Mouse (Mus musculus): ENCODE measurements at regions not wholly inside any gene's neighbourhood (a gene's known extent, or its start where the extent isn't known, plus 50 kb on each side); places are given as distances from the start of the nearest gene placed in this dataset.

DNA sequence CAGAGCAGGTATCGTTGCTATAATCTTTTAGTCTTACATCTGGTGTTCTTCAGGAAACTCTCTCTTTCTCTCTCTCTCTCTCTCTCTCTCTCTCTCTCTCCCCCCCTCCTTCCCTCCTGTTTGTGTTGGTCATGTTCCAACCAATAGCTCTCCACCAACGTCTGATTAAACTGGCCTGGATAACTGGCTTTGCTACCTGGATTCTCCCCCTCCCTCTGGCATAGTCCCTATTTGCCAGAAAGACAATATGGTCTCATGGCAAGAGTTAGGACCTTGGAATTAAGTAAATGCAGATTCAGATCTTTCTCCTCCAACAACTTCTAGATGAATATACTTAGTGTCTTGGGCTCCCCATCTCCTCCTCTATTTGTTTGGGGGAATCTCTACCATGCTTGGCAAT, 161.6 kb upstream of the Jarid2 start:
- no peaks in the 10 kb centered on the region for H3K4me1 ChIP-seq (ENCODE audit: control insufficient read depth, insufficient read depth, insufficient read length, low read length)
- no peaks in the 10 kb centered on the region for H3K36me3 ChIP-seq (ENCODE audit: control insufficient read depth, insufficient read depth, low read length)
- H3K4me3 ChIP-seq (ENCODE audit: low read depth, low read length), result no peak overlapping the region
- WGBS, result 21% methylated on average over 2 of the region's 2 CpGs
- H3K27ac ChIP-seq (ENCODE audit: insufficient read depth, low read depth, low read length), result no peak overlapping the region
- no peak for TF ChIP-seq CTCF (IDR thresholded peaks at IDR 0.05; ENCODE audit: extremely low read depth, insufficient read length, insufficient replicate concordance, low read depth, low read length)
- no peak for TF ChIP-seq POLR2A (IDR thresholded peaks at IDR 0.05; ENCODE audit: low read depth, low read length)
- H3K27me3 ChIP-seq (ENCODE audit: control insufficient read depth, insufficient read depth, low read length), result no peaks in the 10 kb centered on the region

DNA sequence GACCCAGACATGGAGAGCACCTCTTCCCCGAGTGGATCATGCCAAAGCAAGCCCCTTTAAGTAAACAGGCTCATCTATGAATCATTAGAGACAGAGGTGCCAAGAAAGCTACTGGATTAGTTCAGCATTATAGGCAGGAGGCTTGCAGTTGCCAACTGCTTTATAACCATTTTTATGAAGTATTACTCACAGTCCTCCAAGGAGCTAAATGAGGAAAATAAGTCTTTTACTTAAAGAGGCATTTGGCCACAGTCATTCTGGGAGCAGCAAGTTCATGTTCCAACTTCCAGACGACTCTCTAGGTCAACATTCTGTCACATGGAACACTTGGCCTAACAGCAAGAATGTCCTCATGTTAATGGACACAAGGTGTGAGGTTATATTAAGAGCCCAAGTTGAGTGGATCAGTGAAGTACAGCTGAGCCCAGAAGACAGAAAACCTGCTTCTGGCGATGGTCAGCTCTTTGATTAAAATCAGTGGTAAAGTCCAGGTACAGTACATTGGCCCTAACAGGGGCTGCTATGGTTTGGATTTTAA, 160.0 kb upstream of the Jarid2 start:
- Histone ChIP-seq H3K27me3 (ENCODE audit: control insufficient read depth, insufficient read depth, low read length) (no peaks in the 10 kb centered on the region), H3K4me1 (ENCODE audit: control insufficient read depth, insufficient read depth, insufficient read length, low read length) (no peaks in the 10 kb centered on the region), H3K4me3 (ENCODE audit: low read depth, low read length) (no peak overlapping the region), H3K27ac (ENCODE audit: insufficient read depth, low read depth, low read length) (no peak overlapping the region), H3K36me3 (ENCODE audit: control insufficient read depth, insufficient read depth, low read length) (no peaks in the 10 kb centered on the region)
- TF ChIP-seq POLR2A (IDR thresholded peaks at IDR 0.05; ENCODE audit: low read depth, low read length) (no peak), CTCF (IDR thresholded peaks at IDR 0.05; ENCODE audit: extremely low read depth, insufficient read length, insufficient replicate concordance, low read depth, low read length) (no peak)
- WGBS, result 53% methylated on average over 3 of the region's 3 CpGs

DNA sequence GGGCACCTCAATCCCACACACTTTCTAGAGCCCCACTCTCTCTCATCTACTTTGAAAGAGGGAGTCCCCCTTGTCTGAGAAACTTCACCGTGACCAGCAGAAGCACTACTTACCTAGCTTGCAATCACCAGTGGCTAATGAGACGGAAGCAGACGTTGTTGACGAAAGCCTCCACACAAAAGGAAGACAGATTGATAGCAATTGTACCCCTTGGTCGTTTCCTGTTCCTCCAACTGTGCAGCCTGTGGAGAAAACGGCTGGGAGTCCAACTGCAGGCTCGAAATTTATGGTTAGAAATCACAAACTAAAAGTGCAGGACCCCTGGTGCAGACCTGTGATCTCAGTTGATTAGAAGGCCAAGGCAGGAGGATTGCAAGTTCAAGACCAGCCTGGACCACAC, 155.8 kb upstream of the Jarid2 start:
- no peaks in the 10 kb centered on the region for H3K27me3 ChIP-seq (ENCODE audit: control insufficient read depth, insufficient read depth, low read length)
- 41% methylated on average over 7 of the region's 7 CpGs for WGBS
- H3K27ac ChIP-seq (ENCODE audit: insufficient read depth, low read depth, low read length), result no peak overlapping the region
- no peaks in the 10 kb centered on the region for H3K4me1 ChIP-seq (ENCODE audit: control insufficient read depth, insufficient read depth, insufficient read length, low read length)
- no peak for TF ChIP-seq CTCF (IDR thresholded peaks at IDR 0.05; ENCODE audit: extremely low read depth, insufficient read length, insufficient replicate concordance, low read depth, low read length)
- no peak for TF ChIP-seq POLR2A (IDR thresholded peaks at IDR 0.05; ENCODE audit: low read depth, low read length)
- no peak overlapping the region for H3K4me3 ChIP-seq (ENCODE audit: low read depth, low read length)
- H3K36me3 ChIP-seq (ENCODE audit: control insufficient read depth, insufficient read depth, low read length), result no peaks in the 10 kb centered on the region

DNA sequence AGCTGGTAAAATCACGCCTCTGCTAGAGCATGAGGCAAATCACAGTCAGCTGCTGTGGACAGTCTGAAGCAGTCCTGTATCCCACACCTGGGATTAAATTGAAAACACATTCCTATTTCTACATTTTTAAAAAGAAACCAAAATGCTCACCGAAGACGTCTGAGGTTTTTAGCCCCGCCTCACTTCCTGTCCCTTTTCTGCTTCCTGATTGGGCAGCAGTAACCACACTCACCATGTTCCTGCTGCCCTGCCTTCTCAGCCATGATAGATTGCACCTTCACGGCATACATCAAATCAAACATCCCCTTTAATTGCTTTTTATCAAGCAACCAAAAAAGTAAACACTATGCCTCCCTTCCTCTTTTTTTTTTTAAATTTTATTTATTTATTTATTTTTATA, 150.1 kb upstream of the Jarid2 start:
- Histone ChIP-seq H3K4me1 (ENCODE audit: control insufficient read depth, insufficient read depth, insufficient read length, low read length) (no peaks in the 10 kb centered on the region; the same call in 1 of the 2 replicates), H3K4me3 (ENCODE audit: low read depth, low read length) (no peak overlapping the region), H3K36me3 (ENCODE audit: control insufficient read depth, insufficient read depth, low read length) (no peaks in the 10 kb centered on the region), H3K27me3 (ENCODE audit: control insufficient read depth, insufficient read depth, low read length) (no peaks in the 10 kb centered on the region), H3K27ac (ENCODE audit: insufficient read depth, low read depth, low read length) (no peak overlapping the region)
- TF ChIP-seq POLR2A (IDR thresholded peaks at IDR 0.05; ENCODE audit: low read depth, low read length), result no peak
- TF ChIP-seq CTCF (IDR thresholded peaks at IDR 0.05; ENCODE audit: extremely low read depth, insufficient read length, insufficient replicate concordance, low read depth, low read length), result no peak
- 92% methylated on average over 5 of the region's 5 CpGs for WGBS

DNA sequence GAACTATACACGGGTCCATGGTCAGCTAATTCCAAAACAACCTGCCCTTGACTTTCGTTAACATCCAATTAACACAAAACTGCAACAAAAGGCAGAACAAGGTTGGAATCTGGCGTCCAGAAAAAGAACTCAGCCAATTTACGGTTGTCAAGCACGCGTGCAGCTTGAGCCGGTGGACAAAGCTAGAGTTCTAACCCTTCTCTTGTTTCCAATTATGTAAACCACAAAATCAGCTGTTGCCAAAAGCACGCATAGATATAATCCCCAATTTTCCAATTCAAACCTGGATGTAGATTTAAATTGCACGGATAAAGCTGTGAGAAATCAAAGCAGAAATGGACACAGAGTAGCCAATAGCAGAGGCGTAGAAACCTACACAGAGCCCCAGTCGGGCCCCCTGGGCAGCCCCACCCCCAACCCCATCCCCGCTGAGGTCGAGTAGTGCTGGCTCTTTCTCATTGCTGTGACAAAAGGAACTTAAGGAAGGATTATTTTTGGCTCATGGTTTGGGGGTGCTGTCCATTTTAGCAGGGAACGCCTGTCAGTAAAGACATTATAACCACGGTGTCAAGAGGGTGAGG, 149.0 kb upstream of the Jarid2 start:
- H3K27me3 ChIP-seq (ENCODE audit: control insufficient read depth, insufficient read depth, low read length), result no peaks in the 10 kb centered on the region
- no peaks in the 10 kb centered on the region for H3K36me3 ChIP-seq (ENCODE audit: control insufficient read depth, insufficient read depth, low read length)
- H3K4me1 ChIP-seq (ENCODE audit: control insufficient read depth, insufficient read depth, insufficient read length, low read length), result no peaks in the 10 kb centered on the region; the same call in 1 of the 2 replicates
- no peak overlapping the region for H3K27ac ChIP-seq (ENCODE audit: insufficient read depth, low read depth, low read length)
- H3K4me3 ChIP-seq (ENCODE audit: low read depth, low read length), result no peak overlapping the region
- WGBS, result 57% methylated on average over 15 of the region's 15 CpGs
- no peak for TF ChIP-seq POLR2A (IDR thresholded peaks at IDR 0.05; ENCODE audit: low read depth, low read length)
- no peak for TF ChIP-seq CTCF (IDR thresholded peaks at IDR 0.05; ENCODE audit: extremely low read depth, insufficient read length, insufficient replicate concordance, low read depth, low read length)

DNA sequence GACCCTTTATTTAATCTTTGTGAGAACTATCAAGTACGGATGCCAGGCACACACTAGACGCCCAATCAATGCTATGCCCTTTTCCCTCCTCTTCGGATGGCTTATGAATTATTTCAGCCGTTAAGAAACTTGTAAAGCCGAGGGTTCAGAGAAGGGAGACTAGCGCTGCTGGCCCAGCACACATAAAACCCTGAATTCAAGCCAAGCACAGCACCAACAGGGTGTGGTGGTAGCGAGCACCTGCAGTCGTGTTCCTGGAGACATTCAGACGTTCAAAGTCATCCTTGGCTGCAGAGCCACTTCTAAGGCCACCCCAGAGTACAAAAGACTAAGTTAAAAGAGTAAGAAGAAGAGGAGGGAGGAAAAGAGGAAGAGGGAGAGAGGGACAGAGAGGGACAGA, 148.5 kb upstream of the Jarid2 start:
- H3K36me3 ChIP-seq (ENCODE audit: control insufficient read depth, insufficient read depth, low read length), result no peaks in the 10 kb centered on the region
- no peak overlapping the region for H3K27ac ChIP-seq (ENCODE audit: insufficient read depth, low read depth, low read length)
- 12% methylated on average over 9 of the region's 9 CpGs for WGBS
- H3K27me3 ChIP-seq (ENCODE audit: control insufficient read depth, insufficient read depth, low read length), result no peaks in the 10 kb centered on the region
- no peaks in the 10 kb centered on the region; the same call in 1 of the 2 replicates for H3K4me1 ChIP-seq (ENCODE audit: control insufficient read depth, insufficient read depth, insufficient read length, low read length)
- no peak overlapping the region for H3K4me3 ChIP-seq (ENCODE audit: low read depth, low read length)
- TF ChIP-seq POLR2A (IDR thresholded peaks at IDR 0.05; ENCODE audit: low read depth, low read length), result no peak
- TF ChIP-seq CTCF (IDR thresholded peaks at IDR 0.05; ENCODE audit: extremely low read depth, insufficient read length, insufficient replicate concordance, low read depth, low read length), result peak; percentile 19; the same call in 1 of the 2 replicates

DNA sequence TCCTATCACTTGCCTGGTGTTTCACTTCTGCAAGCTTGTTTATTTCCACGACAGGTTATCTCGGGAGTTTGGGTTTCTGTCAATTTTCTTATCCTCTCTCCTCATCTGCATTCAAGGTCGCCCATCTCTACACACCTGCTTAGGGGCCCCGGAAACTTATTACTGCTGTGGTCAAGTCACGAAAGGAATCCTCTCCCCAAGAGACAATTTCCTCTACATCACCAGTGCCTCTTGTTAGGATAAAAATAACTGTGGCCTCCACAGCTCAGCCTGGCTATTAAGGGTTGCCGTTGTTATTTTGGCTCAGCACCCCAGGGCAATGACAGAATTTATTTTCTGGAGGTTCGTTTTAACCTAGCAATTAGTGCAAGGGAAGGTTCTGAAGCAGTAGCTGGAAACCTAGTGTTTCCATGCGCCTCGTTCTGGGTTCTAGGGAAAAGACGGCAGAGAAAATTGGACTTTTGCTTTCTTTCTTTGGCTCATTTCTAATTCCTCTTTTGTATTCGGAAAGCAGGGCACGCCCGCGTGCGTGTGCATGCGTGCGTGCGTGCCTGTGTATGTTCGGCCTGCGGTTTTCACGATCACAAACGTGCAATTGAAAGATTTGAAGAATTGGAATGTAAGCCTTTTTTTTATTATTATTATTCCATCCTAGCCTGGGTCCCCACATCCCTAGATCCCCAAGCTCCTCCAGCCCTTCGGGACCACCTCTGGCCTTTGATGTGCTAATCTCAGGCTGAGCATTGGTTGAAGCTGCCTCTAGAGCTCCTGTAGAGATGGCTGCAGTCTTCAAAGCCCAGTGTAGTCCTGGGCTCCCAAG, 147.1 kb upstream of the Jarid2 start:
- Histone ChIP-seq H3K27ac (ENCODE audit: insufficient read depth, low read depth, low read length) (no peak overlapping the region), H3K4me3 (ENCODE audit: low read depth, low read length) (no peak overlapping the region), H3K36me3 (ENCODE audit: control insufficient read depth, insufficient read depth, low read length) (no peaks in the 10 kb centered on the region), H3K27me3 (ENCODE audit: control insufficient read depth, insufficient read depth, low read length) (no peaks in the 10 kb centered on the region), H3K4me1 (ENCODE audit: control insufficient read depth, insufficient read depth, insufficient read length, low read length) (no peaks in the 10 kb centered on the region; the same call in 1 of the 2 replicates)
- WGBS, result 82% methylated on average over 23 of the region's 23 CpGs
- no peak for TF ChIP-seq POLR2A (IDR thresholded peaks at IDR 0.05; ENCODE audit: low read depth, low read length)
- TF ChIP-seq CTCF (IDR thresholded peaks at IDR 0.05; ENCODE audit: extremely low read depth, insufficient read length, insufficient replicate concordance, low read depth, low read length), result no peak

Measured in small intestine, adult 2 months (tissue).